Mouse (Mus musculus) cerebellum, adult 9-11 months (tissue): ENCODE results near the gene H2-K1.
A peak's percentile ranks its signal among the peaks of the same experiment; 100 is the strongest.

ENCODE experiments used
- DNase-seq: peaks from one replicate; pipeline ENCODE4 v3.0.0; 2022

Gene H2-K1

GRCm38 (mm10) chr17:34000150-34000537 lies at the start of gene H2-K1:
Gene H2-K1 (minus strand): TSS chr17:34000347.
- DNase-seq, result peak; percentile 71

- DNase-seq, result no peak
Measured at GRCm38 (mm10) chr17:34047404-34048050, 47.4 kb upstream of the H2-K1 start.

- no peak for DNase-seq
Measured at GRCm38 (mm10) chr17:34045941-34046340, 45.8 kb upstream of the H2-K1 start.

GRCm38 (mm10) chr17:34039562-34040450 lies 39.7 kb upstream of the H2-K1 start:
- peak; percentile 38 for DNase-seq

- DNase-seq, result peak; percentile 40
Measured at GRCm38 (mm10) chr17:34038878-34039561, 38.9 kb upstream of the H2-K1 start, which contains the start of gene Col11a2. Gene Col11a2 (plus strand): TSS chr17:34039437.

GRCm38 (mm10) chr17:34038440-34038839 lies 38.3 kb upstream of the H2-K1 start:
- DNase-seq, result peak; percentile 64

GRCm38 (mm10) chr17:34037241-34037640 lies 37.1 kb upstream of the H2-K1 start:
- DNase-seq, result peak; percentile 32

GRCm38 (mm10) chr17:34036647-34037046 lies 36.5 kb upstream of the H2-K1 start:
- DNase-seq, result peak; percentile 47

- DNase-seq, result peak; percentile 12
Measured at GRCm38 (mm10) chr17:34035517-34035916, 35.4 kb upstream of the H2-K1 start.

- DNase-seq, result peak; percentile 76
Measured at GRCm38 (mm10) chr17:34034064-34034463, 33.9 kb upstream of the H2-K1 start.

GRCm38 (mm10) chr17:34033441-34033840 lies 33.3 kb upstream of the H2-K1 start:
- peak; percentile 62 for DNase-seq

GRCm38 (mm10) chr17:34032806-34033205 lies 32.7 kb upstream of the H2-K1 start:
- peak; percentile 71 for DNase-seq

- no peak for DNase-seq
Measured at GRCm38 (mm10) chr17:34032174-34032632, 32.1 kb upstream of the H2-K1 start.

GRCm38 (mm10) chr17:34031465-34032173 lies 31.5 kb upstream of the H2-K1 start, which contains the start of the genes Slc39a7 and Rxrb:
Gene Slc39a7 (minus strand): TSS chr17:34031682.
Gene Rxrb (plus strand): TSS chr17:34031812.
- DNase-seq, result peak; percentile 98

- DNase-seq, result peak; percentile 80
Measured at GRCm38 (mm10) chr17:34030861-34031326, 30.7 kb upstream of the H2-K1 start.

GRCm38 (mm10) chr17:34029890-34030595 lies 29.9 kb upstream of the H2-K1 start:
- DNase-seq, result peak; percentile 45

- peak; percentile 56 for DNase-seq
Measured at GRCm38 (mm10) chr17:34029150-34029889, 29.2 kb upstream of the H2-K1 start.

GRCm38 (mm10) chr17:34028501-34029149 lies 28.5 kb upstream of the H2-K1 start:
- peak; percentile 68 for DNase-seq

- DNase-seq, result peak; percentile 93
Measured at GRCm38 (mm10) chr17:34027656-34028223, 27.6 kb upstream of the H2-K1 start, which contains the start of gene H2-Ke6. Gene H2-Ke6 (minus strand): TSS chr17:34028060.
